Mouse (Mus musculus): ENCODE results near the gene Myh4. TPM values are rescaled to one million over a fixed set of nuclear protein-coding genes. Genes with fewer than 3 reads are reported as not detected.

The Myh4 gene
- 0.10 TPM for polyA plus RNA-seq (2017; shearing (Covaris generic))

DNA sequence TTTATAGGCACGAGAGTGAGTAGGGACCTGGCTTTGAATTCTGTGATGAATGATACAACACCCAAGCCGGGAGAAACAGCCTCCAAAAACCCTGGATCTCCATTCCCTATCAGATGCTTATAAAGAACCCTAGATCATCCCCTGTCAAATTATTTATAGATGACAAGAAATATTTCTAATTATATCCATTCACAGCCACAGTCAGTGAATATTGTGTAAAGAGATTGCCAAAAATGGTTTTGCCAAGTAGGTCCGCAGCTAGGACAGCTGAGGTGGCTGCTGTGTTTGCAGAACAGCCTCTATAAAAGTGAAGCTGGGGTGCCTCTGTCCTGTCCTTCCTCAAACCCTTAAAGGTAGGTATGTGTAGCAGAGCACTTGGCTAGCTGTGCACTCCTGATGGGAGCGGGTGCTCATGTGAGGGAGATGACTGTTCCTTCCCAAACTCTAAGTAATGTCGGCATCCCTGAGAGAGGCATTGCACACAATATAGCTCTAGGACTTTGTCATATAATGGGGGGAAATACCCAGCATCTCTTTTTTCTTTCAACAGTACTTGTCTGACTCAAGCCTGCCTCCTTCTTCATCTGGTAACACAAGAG lies at the start of gene Myh4:
Myh4 (plus strand) TSS at position 549 of the 599 bp plus-strand sequence.

DNA sequence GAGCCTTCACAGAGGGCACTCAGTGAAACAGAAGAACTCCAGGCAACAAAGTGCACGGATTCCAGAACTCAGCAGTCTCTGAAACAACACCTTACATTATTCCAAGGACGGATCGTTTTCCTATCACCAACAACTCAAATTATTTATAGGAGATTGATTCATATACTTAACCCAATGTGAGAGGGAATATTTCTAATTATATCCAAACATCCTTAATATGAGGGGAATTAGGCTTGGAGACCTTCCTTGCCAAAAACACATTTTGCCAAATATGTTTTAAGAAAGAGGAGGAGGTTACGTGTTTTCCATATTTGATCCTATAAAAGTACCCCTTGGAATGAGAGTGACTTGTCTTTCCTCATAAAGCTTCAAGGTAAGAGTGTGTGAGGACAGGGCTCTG lies 38.1 kb upstream of the Myh4 start, which contains the start of gene Myh1:
Myh1 (plus strand) TSS at position 301 of the 400 bp plus-strand sequence.

DNA sequence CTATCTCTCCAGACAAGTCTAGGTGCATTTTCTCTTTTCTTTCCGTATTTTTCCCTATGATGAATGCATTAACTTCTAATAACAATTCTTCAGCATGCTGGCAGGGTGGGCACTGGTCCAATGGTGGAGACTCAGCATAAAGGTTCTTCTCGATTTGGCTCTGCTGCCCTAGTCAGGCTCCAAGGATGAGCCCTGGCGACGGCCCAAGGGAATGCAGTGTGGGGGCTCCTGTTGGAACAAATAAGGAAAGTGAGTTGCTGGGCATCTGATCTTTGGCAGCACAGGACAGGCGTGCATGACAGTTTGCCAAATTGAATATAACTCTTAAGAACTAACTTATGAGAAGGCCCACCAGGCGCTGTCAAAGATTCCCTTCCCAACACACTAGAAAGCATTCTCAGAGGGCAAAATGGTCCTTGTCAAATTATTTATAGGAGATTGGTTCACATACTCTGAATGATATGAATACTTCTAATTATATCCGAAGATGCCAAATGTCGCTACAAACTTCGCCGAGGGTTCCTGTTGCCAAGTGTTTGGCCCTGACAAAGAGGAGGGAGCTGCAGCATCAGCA lies 38.9 kb downstream of the Myh4 start, which contains the start of gene Myh8:
Myh8 (plus strand) TSS at position 524 of the 574 bp plus-strand sequence.

Other genes with a start within 250 kb of the Myh4 start
- gene Tmem220, start 212.9 kb upstream of the Myh4 start, polyA plus RNA-seq (2017; shearing (Covaris generic)) = 0.32 TPM
- 59.6 TPM for gene Adprm, start 185.4 kb upstream of the Myh4 start, polyA plus RNA-seq (2017; shearing (Covaris generic))
- gene Sco1, start 185.4 kb upstream of the Myh4 start, polyA plus RNA-seq (2017; shearing (Covaris generic)) = 7.9 TPM
- not detected for gene Myh3, start 159.7 kb upstream of the Myh4 start, polyA plus RNA-seq (2017; shearing (Covaris generic))
- gene Myh2, start 67.0 kb upstream of the Myh4 start, polyA plus RNA-seq (2017; shearing (Covaris generic)) = 0.16 TPM
- gene Myh1, start 38.0 kb upstream of the Myh4 start, polyA plus RNA-seq (2017; shearing (Covaris generic)) = 0.27 TPM
- 0.37 TPM for gene Myh8, start 39.1 kb downstream of the Myh4 start, polyA plus RNA-seq (2017; shearing (Covaris generic))
- not detected for gene Myh13, start 83.6 kb downstream of the Myh4 start, polyA plus RNA-seq (2017; shearing (Covaris generic))
- gene Gas7, start 217.4 kb downstream of the Myh4 start, polyA plus RNA-seq (2017; shearing (Covaris generic)) = 13.2 TPM